Mouse (Mus musculus) liver, adult 10 weeks (tissue): ENCODE data around the gene Dlat. TPM values are rescaled to one million over a fixed set of nuclear protein-coding genes. Genes with fewer than 3 reads are reported as not detected.

Experiments used
- polyA plus RNA-seq: library from polyadenylated mRNA; stranded (reverse); fragments of 350-450 nt; fragmentation: Illumina TruSeq; extraction: RNeasy Lipid Tissue Mini Kit (QIAGEN cat#74804); gene quantifications from one replicate; pipeline ENCODE4 v1.2.3, GENCODE M21; 2014; ENCODE audit warnings: low read depth, low replicate concordance

The Dlat gene
- polyA plus RNA-seq: 70.5 TPM

GRCm38 (mm10) chr9:50659392-50660217 is at the start of gene Dlat:
TSS of gene Dlat (minus strand) at chr9:50659780.

GRCm38 (mm10) chr9:50616766-50617603 is 42.6 kb downstream of the Dlat start, which contains the start of the genes Pih1d2 and Nkapd1:
TSS of gene Pih1d2 (plus strand) at chr9:50617321.
TSS of gene Nkapd1 (minus strand) at chr9:50617464.

GRCm38 (mm10) chr9:50603189-50603997 is 56.2 kb downstream of the Dlat start, which contains the start of the genes Sdhd and Timm8b:
TSS of gene Sdhd (minus strand) at chr9:50603812.
TSS of gene Timm8b (plus strand) at chr9:50603910.

Other genes starting within 250 kb of the Dlat start
- gene Plet1, start 165.3 kb downstream of the Dlat start, polyA plus RNA-seq: 2.0 TPM
- gene Pts, start 131.1 kb downstream of the Dlat start, polyA plus RNA-seq: 132 TPM
- gene Il18, start 105.0 kb downstream of the Dlat start, polyA plus RNA-seq: 92.4 TPM
- 31.7 TPM for gene Bco2, start 104.6 kb downstream of the Dlat start, polyA plus RNA-seq
- 6.3 TPM for gene Tex12, start 98.5 kb downstream of the Dlat start, polyA plus RNA-seq
- 263 TPM for gene Sdhd, start 56.0 kb downstream of the Dlat start, polyA plus RNA-seq
- gene Timm8b, start 55.9 kb downstream of the Dlat start, polyA plus RNA-seq: 69.1 TPM
- 1.2 TPM for gene Pih1d2, start 42.5 kb downstream of the Dlat start, polyA plus RNA-seq
- gene Nkapd1, start 42.3 kb downstream of the Dlat start, polyA plus RNA-seq: 32.2 TPM
- 14.7 TPM for gene Dixdc1, start 79.7 kb upstream of the Dlat start, polyA plus RNA-seq
- 31.9 TPM for gene 2310030G06Rik, start 86.8 kb upstream of the Dlat start, polyA plus RNA-seq
- 2.7 TPM for gene Cryab, start 91.5 kb upstream of the Dlat start, polyA plus RNA-seq
- gene Hspb2, start 92.6 kb upstream of the Dlat start, polyA plus RNA-seq: not detected
- 4.0 TPM for gene Fdxacb1, start 108.5 kb upstream of the Dlat start, polyA plus RNA-seq
- 5.4 TPM for gene Alg9, start 115.2 kb upstream of the Dlat start, polyA plus RNA-seq
- 88.7 TPM for gene 1110032A03Rik, start 115.7 kb upstream of the Dlat start, polyA plus RNA-seq
- gene Ppp2r1b, start 185.5 kb upstream of the Dlat start, polyA plus RNA-seq: 21.9 TPM